12 mouse cellular contexts compared by ENCODE assay signal in the genomic region with DNA sequence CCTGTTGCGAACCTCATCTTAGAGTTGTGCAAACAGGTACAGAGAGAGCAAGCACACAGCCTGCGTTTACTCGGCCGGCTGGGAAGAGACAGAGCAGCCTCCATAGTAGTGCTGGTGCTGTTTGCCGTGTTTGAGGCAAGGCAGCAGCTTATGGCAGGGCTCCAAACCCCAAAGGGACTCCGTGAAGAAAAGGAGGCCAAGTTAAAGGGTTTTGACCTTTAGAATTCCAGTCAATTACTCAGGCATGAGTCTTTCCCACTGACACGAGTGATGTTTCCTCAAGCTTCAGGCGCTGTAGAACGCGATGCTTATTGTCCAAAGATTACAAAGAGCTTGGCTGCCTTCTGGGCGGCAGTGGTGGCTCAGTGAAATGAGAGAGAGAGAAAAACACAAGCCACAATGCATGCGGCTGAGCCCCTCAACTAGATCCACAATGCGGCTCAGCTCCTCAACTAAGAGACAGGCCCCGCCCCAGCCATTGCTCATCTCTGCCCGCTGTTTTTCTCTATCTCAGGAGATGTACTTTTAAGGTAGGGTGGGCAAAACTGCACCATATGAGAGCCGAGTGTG. TPM values are rescaled to one million over a fixed set of nuclear protein-coding genes. Genes with fewer than 3 reads are reported as not detected.
DNase-seq lines count a peak whose midpoint lies in the region; ATAC-seq and TF ChIP-seq lines count a peak whose summit lies in the region.
"Had no signal": no experiment of that assay in that cellular context is flagged by ENCODE, and none has a peak within 500 bp of the region (broad histone marks: within the 10 kb centered on the region; RNA-seq: fewer than 3 reads in every experiment).

No protein-coding gene starts in this region.

- no peak for ATAC-seq in forebrain, embryonic 12.5 days (ENCODE audit: low FRiP score)
- no peak for ATAC-seq in lung, embryonic 14.5 days (ENCODE audit: insufficient read depth)
- ATAC-seq in forebrain, embryonic 16.5 days: no peak
- ATAC-seq in midbrain, embryonic 16.5 days: no peak

- TF ChIP-seq CTCF in lung, embryonic 14.5 days (IDR thresholded peaks at IDR 0.05; ENCODE audit: low read depth): no peak

- H3K27ac ChIP-seq in forebrain, embryonic 10.5 days: peak overlapping the region; percentile 44; the same call in 1 of the 2 replicates
- no peak overlapping the region for H3K27ac ChIP-seq in forebrain, embryonic 12.5 days
- no peak overlapping the region for H3K27ac ChIP-seq in lung, embryonic 14.5 days (ENCODE audit: low read depth)
- H3K27ac ChIP-seq in forebrain, embryonic 16.5 days (ENCODE audit: low read length): no peak overlapping the region
- H3K27ac ChIP-seq in midbrain, embryonic 16.5 days (ENCODE audit: low read length): no peak overlapping the region

- H3K4me1 ChIP-seq in forebrain, embryonic 10.5 days: peaks cover 15% of the 10 kb centered on the region
- peaks cover 6% of the 10 kb centered on the region for H3K4me1 ChIP-seq in forebrain, embryonic 12.5 days
- no peaks in the 10 kb centered on the region for H3K4me1 ChIP-seq in lung, embryonic 14.5 days (ENCODE audit: insufficient read depth)
- H3K4me1 ChIP-seq in forebrain, embryonic 16.5 days (replicated peaks; ENCODE audit: control insufficient read depth, insufficient read depth, low read length): peaks cover 5% of the 10 kb centered on the region; the same call in 1 of the 2 replicates
- H3K4me1 ChIP-seq in midbrain, embryonic 16.5 days (ENCODE audit: control insufficient read depth, insufficient read depth, low read length): peaks cover 5% of the 10 kb centered on the region; the same call in 1 of the 2 replicates

- no peak overlapping the region for H3K9ac ChIP-seq in forebrain, embryonic 12.5 days
- no peak overlapping the region for H3K9ac ChIP-seq in lung, embryonic 14.5 days
- H3K9ac ChIP-seq in forebrain, embryonic 16.5 days (replicated peaks; ENCODE audit: low read depth, low read length): no peak overlapping the region
- H3K9ac ChIP-seq in midbrain, embryonic 16.5 days (ENCODE audit: low read depth, low read length): no peak overlapping the region

- peaks cover 6% of the 10 kb centered on the region; the same call in 1 of the 2 replicates for H3K9me3 ChIP-seq in forebrain, embryonic 10.5 days
- 0 out of 2 replicates have a peak, but pooled peaks cover 2% of the 10 kb centered on the region for H3K9me3 ChIP-seq in forebrain, embryonic 12.5 days
- peaks cover 6% of the 10 kb centered on the region; the same call in 1 of the 2 replicates for H3K9me3 ChIP-seq in lung, embryonic 14.5 days (ENCODE audit: low read depth, low read length)
- no peaks in the 10 kb centered on the region for H3K9me3 ChIP-seq in forebrain, embryonic 16.5 days (ENCODE audit: control insufficient read depth, low read length)
- H3K9me3 ChIP-seq in midbrain, embryonic 16.5 days (replicated peaks; ENCODE audit: control insufficient read depth, low read length, poor library complexity, severe bottlenecking): peaks cover 5% of the 10 kb centered on the region; the same call in 1 of the 2 replicates

- DNase-seq in forebrain, embryonic 10.5 days (ENCODE audit: extremely low spot score, low spot score): no peak
- DNase-seq in lung, embryonic 14.5 days: peak; percentile 17
- no peak for DNase-seq in lung, postnatal 10 days
- no peak for DNase-seq in natural killer cell, adult 2 months (ENCODE audit: low spot score in 2 of 2)
- DNase-seq in ovary, postnatal 10 days (ENCODE audit: low spot score): no peak
- DNase-seq: thymus, adult 18-20 months had no signal

- no peaks in the 10 kb centered on the region for H3K36me3 ChIP-seq in forebrain, embryonic 10.5 days (replicated peaks)
- H3K36me3 ChIP-seq in forebrain, embryonic 12.5 days (replicated peaks): no peaks in the 10 kb centered on the region
- no peaks in the 10 kb centered on the region for H3K36me3 ChIP-seq in lung, embryonic 14.5 days (ENCODE audit: insufficient read depth)
- H3K36me3 ChIP-seq in forebrain, embryonic 16.5 days (ENCODE audit: control insufficient read depth, insufficient read depth): no peaks in the 10 kb centered on the region
- H3K36me3 ChIP-seq in midbrain, embryonic 16.5 days (ENCODE audit: control insufficient read depth, insufficient read depth, low read length): no peaks in the 10 kb centered on the region

- no peak overlapping the region for H3K4me3 ChIP-seq in forebrain, embryonic 10.5 days
- H3K4me3 ChIP-seq in forebrain, embryonic 12.5 days (replicated peaks): no peak overlapping the region
- no peak overlapping the region for H3K4me3 ChIP-seq in lung, embryonic 14.5 days (ENCODE audit: low read depth, low read length)
- H3K4me3 ChIP-seq in forebrain, embryonic 16.5 days (replicated peaks; ENCODE audit: low read length): no peak overlapping the region
- no peak overlapping the region for H3K4me3 ChIP-seq in midbrain, embryonic 16.5 days (ENCODE audit: low read depth, low read length)

- H3K27me3 ChIP-seq in forebrain, embryonic 10.5 days (ENCODE audit: poor library complexity, severe bottlenecking): no peaks in the 10 kb centered on the region
- H3K27me3 ChIP-seq in forebrain, embryonic 12.5 days: no peaks in the 10 kb centered on the region
- no peaks in the 10 kb centered on the region for H3K27me3 ChIP-seq in lung, embryonic 14.5 days (ENCODE audit: insufficient read depth, low read length)
- H3K27me3 ChIP-seq in forebrain, embryonic 16.5 days (replicated peaks; ENCODE audit: control insufficient read depth, insufficient read depth, low read length): no peaks in the 10 kb centered on the region
- H3K27me3 ChIP-seq in midbrain, embryonic 16.5 days (ENCODE audit: control insufficient read depth, insufficient read depth, low read depth, low read length): no peaks in the 10 kb centered on the region

- 64% methylated on average over 16 of the region's 16 CpGs for WGBS in forebrain, embryonic 10.5 days
- 56% methylated on average over 16 of the region's 16 CpGs for WGBS in forebrain, embryonic 12.5 days
- WGBS in lung, embryonic 14.5 days: 49% methylated on average over 16 of the region's 16 CpGs
- WGBS in forebrain, embryonic 16.5 days: 34% methylated on average over 16 of the region's 16 CpGs
- WGBS in midbrain, embryonic 16.5 days: 32% methylated on average over 16 of the region's 16 CpGs

- no peak overlapping the region for H3K4me2 ChIP-seq in forebrain, embryonic 12.5 days
- no peak overlapping the region for H3K4me2 ChIP-seq in lung, embryonic 14.5 days
- H3K4me2 ChIP-seq in forebrain, embryonic 16.5 days (ENCODE audit: low read length): 0 out of 2 replicates have a peak overlapping the region, but pooled peaks have one; percentile 17
- H3K4me2 ChIP-seq in midbrain, embryonic 16.5 days (ENCODE audit: low read length): peak overlapping the region; percentile 4; the same call in 1 of the 2 replicates
- H3K4me2 ChIP-seq: liver, embryonic 11.5 days had no signal

RNA-seq across cellular contexts. Expression of a gene that starts 5.1 kb away (rescaled TPM):
- not detected in 2 replicates for polyA plus RNA-seq in forebrain, embryonic 10.5 days (2016; fragmentation: Nextera tagmentation; extraction: Ambion mirVana)
- not detected in 2 replicates for polyA plus RNA-seq in forebrain, embryonic 12.5 days (2016; fragmentation: Nextera tagmentation; extraction: Ambion mirVana)
- polyA plus RNA-seq in lung, embryonic 14.5 days (2014; fragmentation: Nextera tagmentation; extraction: Ambion mirVana): not detected in 2 replicates
- polyA plus RNA-seq in forebrain, embryonic 16.5 days (2015; fragmentation: Nextera tagmentation; extraction: Ambion mirVana): not detected in 2 replicates
- polyA plus RNA-seq in midbrain, embryonic 16.5 days (2015; fragmentation: Nextera tagmentation; extraction: Ambion mirVana): 0.28 TPM in 1 of 2 replicates, not detected in the other
- polyA plus RNA-seq: cortical plate, adult 2 months; liver, embryonic 11.5 days; neural tube, embryonic 14.5 days had no signal

RNA-seq across cellular contexts. Expression of a gene that starts 10.9 kb away (rescaled TPM):
- not detected in 2 replicates for polyA plus RNA-seq in forebrain, embryonic 10.5 days (2016; fragmentation: Nextera tagmentation; extraction: Ambion mirVana)
- not detected in 2 replicates for polyA plus RNA-seq in forebrain, embryonic 12.5 days (2016; fragmentation: Nextera tagmentation; extraction: Ambion mirVana)
- 0.22 TPM in 1 of 2 replicates, not detected in the other for polyA plus RNA-seq in lung, embryonic 14.5 days (2014; fragmentation: Nextera tagmentation; extraction: Ambion mirVana)
- not detected in 2 replicates for polyA plus RNA-seq in forebrain, embryonic 16.5 days (2015; fragmentation: Nextera tagmentation; extraction: Ambion mirVana)
- polyA plus RNA-seq in midbrain, embryonic 16.5 days (2015; fragmentation: Nextera tagmentation; extraction: Ambion mirVana): not detected in 2 replicates
- polyA plus RNA-seq: liver, embryonic 11.5 days; neural tube, embryonic 14.5 days had no signal

RNA-seq across cellular contexts. Expression of a gene that starts 14.8 kb away (rescaled TPM):
- polyA plus RNA-seq in forebrain, embryonic 10.5 days (2016; fragmentation: Nextera tagmentation; extraction: Ambion mirVana): 0.07 TPM in 1 of 2 replicates, not detected in the other
- polyA plus RNA-seq in forebrain, embryonic 12.5 days (2016; fragmentation: Nextera tagmentation; extraction: Ambion mirVana): not detected in 2 replicates
- polyA plus RNA-seq in lung, embryonic 14.5 days (2014; fragmentation: Nextera tagmentation; extraction: Ambion mirVana): not detected in 2 replicates
- not detected in 2 replicates for polyA plus RNA-seq in forebrain, embryonic 16.5 days (2015; fragmentation: Nextera tagmentation; extraction: Ambion mirVana)
- 0.10 TPM in 1 of 2 replicates, not detected in the other for polyA plus RNA-seq in midbrain, embryonic 16.5 days (2015; fragmentation: Nextera tagmentation; extraction: Ambion mirVana)
- polyA plus RNA-seq: cortical plate, adult 2 months; liver, embryonic 11.5 days; neural tube, embryonic 14.5 days had no signal

RNA-seq across cellular contexts. Expression of a gene that starts 19.8 kb away (rescaled TPM):
- 0.10 TPM in 1 of 2 replicates, not detected in the other for polyA plus RNA-seq in forebrain, embryonic 10.5 days (2016; fragmentation: Nextera tagmentation; extraction: Ambion mirVana)
- 0.17 and 0.22 TPM in 2 replicates for polyA plus RNA-seq in forebrain, embryonic 12.5 days (2016; fragmentation: Nextera tagmentation; extraction: Ambion mirVana)
- polyA plus RNA-seq in lung, embryonic 14.5 days (2014; fragmentation: Nextera tagmentation; extraction: Ambion mirVana): 0.20 and 0.22 TPM in 2 replicates
- polyA plus RNA-seq in forebrain, embryonic 16.5 days (2015; fragmentation: Nextera tagmentation; extraction: Ambion mirVana): 0.20 and 0.31 TPM in 2 replicates
- polyA plus RNA-seq in midbrain, embryonic 16.5 days (2015; fragmentation: Nextera tagmentation; extraction: Ambion mirVana): 0.35 and 0.70 TPM in 2 replicates
- polyA plus RNA-seq: cortical plate, adult 2 months; liver, embryonic 11.5 days had no signal

RNA-seq across cellular contexts. Expression of a gene that starts 32.9 kb away (rescaled TPM):
- not detected in 2 replicates for polyA plus RNA-seq in forebrain, embryonic 10.5 days (2016; fragmentation: Nextera tagmentation; extraction: Ambion mirVana)
- not detected in 2 replicates for polyA plus RNA-seq in forebrain, embryonic 12.5 days (2016; fragmentation: Nextera tagmentation; extraction: Ambion mirVana)
- 0.13 TPM in 1 of 2 replicates, not detected in the other for polyA plus RNA-seq in lung, embryonic 14.5 days (2014; fragmentation: Nextera tagmentation; extraction: Ambion mirVana)
- polyA plus RNA-seq in forebrain, embryonic 16.5 days (2015; fragmentation: Nextera tagmentation; extraction: Ambion mirVana): not detected in 2 replicates
- polyA plus RNA-seq in midbrain, embryonic 16.5 days (2015; fragmentation: Nextera tagmentation; extraction: Ambion mirVana): not detected in 2 replicates
- polyA plus RNA-seq: cortical plate, adult 2 months; liver, embryonic 11.5 days; neural tube, embryonic 14.5 days had no signal

Comparison
In these comparisons a context has a peak if more than half of its experiments do, and no peak if none do; other contexts are left out.
1. H3K4me2 ChIP-seq: peak in forebrain, embryonic 16.5 days (single experiment) and midbrain, embryonic 16.5 days (single experiment); none in forebrain, embryonic 12.5 days (single experiment) and lung, embryonic 14.5 days (single experiment).